11 mouse cellular contexts compared by ENCODE assay signal in genomic region chr4:9096274-9096673, GRCm38 (mm10).
DNase-seq lines count a peak whose midpoint lies in the region; ATAC-seq and TF ChIP-seq lines count a peak whose summit lies in the region.
"Had no signal": no experiment of that assay in that cellular context is flagged by ENCODE, and none has a peak within 500 bp of the region (broad histone marks: within the 10 kb centered on the region; RNA-seq: fewer than 3 reads in every experiment).

No protein-coding gene starts in this region.

- no peak overlapping the region for H3K4me3 ChIP-seq in gastrocnemius, adult 2 months
- no peak overlapping the region for H3K4me3 ChIP-seq in lung, embryonic 16.5 days (ENCODE audit: low read length)
- no peak overlapping the region for H3K4me3 ChIP-seq in embryonic facial prominence, embryonic 15.5 days (replicated peaks)
- H3K4me3 ChIP-seq in midbrain, embryonic 16.5 days (ENCODE audit: low read depth, low read length): no peak overlapping the region
- H3K4me3 ChIP-seq: heart, adult 2 months; midbrain, embryonic 12.5 days had no signal

- peaks cover 5% of the 10 kb centered on the region for H3K4me1 ChIP-seq in lung, embryonic 16.5 days (replicated peaks; ENCODE audit: control insufficient read depth, insufficient read depth, low read length)
- peaks cover 12% of the 10 kb centered on the region for H3K4me1 ChIP-seq in embryonic facial prominence, embryonic 15.5 days
- peaks cover 12% of the 10 kb centered on the region for H3K4me1 ChIP-seq in midbrain, embryonic 16.5 days (ENCODE audit: control insufficient read depth, insufficient read depth, low read length)

- WGBS in lung, embryonic 16.5 days: 77% methylated on average over 2 of the region's 2 CpGs
- 78% methylated on average over 2 of the region's 2 CpGs for WGBS in embryonic facial prominence, embryonic 15.5 days
- WGBS in midbrain, embryonic 16.5 days: 80% methylated on average over 2 of the region's 2 CpGs

- no peaks in the 10 kb centered on the region for H3K9me3 ChIP-seq in lung, embryonic 16.5 days (ENCODE audit: control insufficient read depth, low read length)
- H3K9me3 ChIP-seq in embryonic facial prominence, embryonic 15.5 days (replicated peaks): no peaks in the 10 kb centered on the region
- no peaks in the 10 kb centered on the region for H3K9me3 ChIP-seq in midbrain, embryonic 16.5 days (replicated peaks; ENCODE audit: control insufficient read depth, low read length, poor library complexity, severe bottlenecking)
- H3K9me3 ChIP-seq: G1E; midbrain, embryonic 12.5 days had no signal

- no peaks in the 10 kb centered on the region for H3K27me3 ChIP-seq in lung, embryonic 16.5 days (ENCODE audit: control insufficient read depth, insufficient read depth, low read depth, low read length)
- H3K27me3 ChIP-seq in embryonic facial prominence, embryonic 15.5 days: peaks cover 7% of the 10 kb centered on the region
- H3K27me3 ChIP-seq in midbrain, embryonic 16.5 days (ENCODE audit: control insufficient read depth, insufficient read depth, low read depth, low read length): no peaks in the 10 kb centered on the region

- H3K9ac ChIP-seq in lung, embryonic 16.5 days (ENCODE audit: low read length): no peak overlapping the region
- H3K9ac ChIP-seq in embryonic facial prominence, embryonic 15.5 days: no peak overlapping the region
- no peak overlapping the region for H3K9ac ChIP-seq in midbrain, embryonic 16.5 days (ENCODE audit: low read depth, low read length)
- H3K9ac ChIP-seq: midbrain, embryonic 12.5 days had no signal

- DNase-seq in gastrocnemius, adult 2 months: no peak
- no peak for DNase-seq in gastrocnemius, postnatal 25 days
- no peak for DNase-seq in lung, postnatal 10 days
- DNase-seq in gastrocnemius, postnatal 36 days: no peak
- DNase-seq in adrenal gland, postnatal 36 days: no peak

- 0 out of 2 replicates have a peak, but pooled peaks have one; percentile 11 for ATAC-seq in lung, embryonic 16.5 days (ENCODE audit: low read depth)
- 0 out of 2 replicates have a peak, but pooled peaks have one; percentile 52 for ATAC-seq in embryonic facial prominence, embryonic 15.5 days (ENCODE audit: insufficient number of reproducible peaks, low FRiP score, low TSS enrichment, low read depth)
- ATAC-seq in midbrain, embryonic 16.5 days: peak; percentile 52; the same call in 1 of the 2 replicates

- no peaks in the 10 kb centered on the region for H3K36me3 ChIP-seq in lung, embryonic 16.5 days (ENCODE audit: control insufficient read depth, insufficient read depth, low read length)
- H3K36me3 ChIP-seq in embryonic facial prominence, embryonic 15.5 days: no peaks in the 10 kb centered on the region
- H3K36me3 ChIP-seq in midbrain, embryonic 16.5 days (ENCODE audit: control insufficient read depth, insufficient read depth, low read length): no peaks in the 10 kb centered on the region
- H3K36me3 ChIP-seq: G1E; midbrain, embryonic 12.5 days had no signal

- TF ChIP-seq CTCF in gastrocnemius, adult 2 months (IDR thresholded peaks at IDR 0.05): no peak

- intact Hi-C loops in gastrocnemius, adult 2 months (cut with DNase I): loop anchor here (5.0 to 10.0 kb wide), 6 partner anchors 139 to 721 kb away; no protein-coding TSS in a partner anchor
- intact Hi-C loops in gastrocnemius, postnatal 36 days (cut with DNase I): loop anchor here (5.0 kb wide), 6 partner anchors 69 to 429 kb away; no protein-coding TSS in a partner anchor

- peak overlapping the region; percentile 87 for H3K27ac ChIP-seq in gastrocnemius, adult 2 months
- no peak overlapping the region for H3K27ac ChIP-seq in lung, embryonic 16.5 days (ENCODE audit: low read length)
- no peak overlapping the region for H3K27ac ChIP-seq in embryonic facial prominence, embryonic 15.5 days (replicated peaks)
- no peak overlapping the region for H3K27ac ChIP-seq in midbrain, embryonic 16.5 days (ENCODE audit: low read length)
- H3K27ac ChIP-seq: midbrain, embryonic 12.5 days had no signal

- no peak overlapping the region for H3K4me2 ChIP-seq in lung, embryonic 16.5 days (ENCODE audit: low read depth, low read length)
- H3K4me2 ChIP-seq in embryonic facial prominence, embryonic 15.5 days (replicated peaks): no peak overlapping the region
- H3K4me2 ChIP-seq in midbrain, embryonic 16.5 days (ENCODE audit: low read length): no peak overlapping the region
